Mouse (Mus musculus) embryonic facial prominence, embryonic 12.5 days (tissue): ENCODE measurements around the gene Atxn3. TPM values are rescaled to one million over a fixed set of nuclear protein-coding genes. Genes with fewer than 3 reads are reported as not detected.

Experiments
- ATAC-seq: fragments of 200-750 bp; cut with Nextera tagmentation; 2 replicates; pipeline ENCODE4 v1.8.0; 2017; ENCODE audit not compliant: insufficient number of reproducible peaks, insufficient read depth, low FRiP score, low TSS enrichment
- H3K27ac ChIP-seq: fragments of 300-500 bp; sonication (generic); 2 replicates; pipeline ENCODE4 v1.5.1; 2016; ENCODE audit warnings: mild to moderate bottlenecking
- H3K27me3 ChIP-seq: fragments of 300-500 bp; sonication (generic); 2 replicates; pipeline ENCODE4 v1.6.1; 2016; ENCODE audit warnings: mild to moderate bottlenecking, moderate library complexity
- H3K36me3 ChIP-seq: fragments of 300-500 bp; sonication (generic); 2 replicates; pipeline ENCODE4 v1.6.1; 2016; ENCODE audit warnings: mild to moderate bottlenecking
- H3K4me1 ChIP-seq: fragments of 300-500 bp; sonication (generic); 2 replicates; pipeline ENCODE4 v1.6.1; 2016
- H3K4me2 ChIP-seq: fragments of 300-500 bp; sonication (generic); replicated peaks from 2 replicates; pipeline ENCODE4 v1.6.1; 2016; ENCODE audit warnings: mild to moderate bottlenecking, moderate library complexity
- H3K4me3 ChIP-seq: fragments of 300-500 bp; sonication (generic); 2 replicates; pipeline ENCODE4 v1.5.1; 2016; ENCODE audit warnings: mild to moderate bottlenecking
- H3K9ac ChIP-seq: fragments of 300-500 bp; sonication (generic); 2 replicates; pipeline ENCODE4 v1.6.1; 2016; ENCODE audit warnings: mild to moderate bottlenecking, moderate library complexity
- H3K9me3 ChIP-seq: fragments of 300-500 bp; sonication (generic); 2 replicates; pipeline ENCODE4 v1.6.1; 2016; ENCODE audit warnings: mild to moderate bottlenecking, moderate library complexity
- WGBS: fragments of 180-500 bp; shearing (Covaris S2); methylation state at CpG from one replicate; pipeline ENCODE4 v1.1.7; 2016; 5-methylcytosine and 5-hydroxymethylcytosine counted together
- polyA plus RNA-seq: library from polyadenylated mRNA; unstranded; fragments of >200 nt; fragmentation: Nextera tagmentation; extraction: Ambion mirVana; gene quantifications from 2 replicates; pipeline ENCODE4 v1.2.1, GENCODE M21; 2016

Gene Atxn3
- polyA plus RNA-seq, 1 experiment from 2014 or later = 11.2 TPM

- H3K27ac ChIP-seq = no peak overlapping the region
- no peaks in the 10 kb centered on the region for H3K4me1 ChIP-seq
- 87% methylated on average over 12 of the region's 12 CpGs for WGBS
- peaks cover 23% of the 10 kb centered on the region for H3K36me3 ChIP-seq
- H3K27me3 ChIP-seq = no peaks in the 10 kb centered on the region
- H3K4me3 ChIP-seq = no peak overlapping the region
- H3K9ac ChIP-seq = no peak overlapping the region
- H3K9me3 ChIP-seq = peaks cover 3% of the 10 kb centered on the region; the same call in 1 of the 2 replicates
- no peak overlapping the region for H3K4me2 ChIP-seq
- ATAC-seq = no peak
Observed at GRCm38 (mm10) chr12:101905817-101906216, 52.2 kb downstream of the Atxn3 start.

DNA sequence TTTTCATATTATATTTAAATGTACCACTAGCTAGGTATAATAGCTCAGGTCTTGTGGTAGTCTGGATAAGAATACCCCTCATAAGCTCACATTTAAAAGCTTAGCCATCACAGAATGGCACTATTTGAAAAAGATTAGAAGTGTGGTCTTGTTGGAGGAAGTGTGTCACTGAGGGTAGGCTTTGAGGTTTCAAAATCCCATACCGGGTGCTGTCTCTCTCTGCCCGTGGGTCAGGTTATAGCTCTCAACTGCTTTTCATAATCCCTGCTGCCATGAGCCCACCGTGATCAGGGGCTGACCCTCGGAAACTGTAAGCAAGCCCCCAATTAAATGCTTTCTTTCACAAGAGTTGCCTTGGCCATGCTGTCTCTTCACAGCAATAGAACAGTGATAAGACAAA lies 53.1 kb downstream of the Atxn3 start:
- WGBS = 88% methylated on average over 4 of the region's 4 CpGs
- H3K36me3 ChIP-seq = peaks cover 23% of the 10 kb centered on the region
- H3K27me3 ChIP-seq = no peaks in the 10 kb centered on the region
- H3K9ac ChIP-seq = no peak overlapping the region
- ATAC-seq = no peak
- H3K9me3 ChIP-seq = peaks cover 3% of the 10 kb centered on the region; the same call in 1 of the 2 replicates
- H3K27ac ChIP-seq = no peak overlapping the region
- H3K4me2 ChIP-seq = no peak overlapping the region
- H3K4me3 ChIP-seq = no peak overlapping the region
- H3K4me1 ChIP-seq = no peaks in the 10 kb centered on the region

- Histone ChIP-seq H3K4me3 (no peak overlapping the region), H3K9me3 (peaks cover 3% of the 10 kb centered on the region; the same call in 1 of the 2 replicates), H3K4me1 (no peaks in the 10 kb centered on the region), H3K36me3 (peaks cover 21% of the 10 kb centered on the region), H3K27ac (no peak overlapping the region), H3K4me2 (no peak overlapping the region), H3K9ac (no peak overlapping the region), H3K27me3 (no peaks in the 10 kb centered on the region)
- no peak for ATAC-seq
- WGBS = 89% methylated on average over 3 of the region's 3 CpGs
Observed at GRCm38 (mm10) chr12:101904170-101904569, 53.9 kb downstream of the Atxn3 start.

DNA sequence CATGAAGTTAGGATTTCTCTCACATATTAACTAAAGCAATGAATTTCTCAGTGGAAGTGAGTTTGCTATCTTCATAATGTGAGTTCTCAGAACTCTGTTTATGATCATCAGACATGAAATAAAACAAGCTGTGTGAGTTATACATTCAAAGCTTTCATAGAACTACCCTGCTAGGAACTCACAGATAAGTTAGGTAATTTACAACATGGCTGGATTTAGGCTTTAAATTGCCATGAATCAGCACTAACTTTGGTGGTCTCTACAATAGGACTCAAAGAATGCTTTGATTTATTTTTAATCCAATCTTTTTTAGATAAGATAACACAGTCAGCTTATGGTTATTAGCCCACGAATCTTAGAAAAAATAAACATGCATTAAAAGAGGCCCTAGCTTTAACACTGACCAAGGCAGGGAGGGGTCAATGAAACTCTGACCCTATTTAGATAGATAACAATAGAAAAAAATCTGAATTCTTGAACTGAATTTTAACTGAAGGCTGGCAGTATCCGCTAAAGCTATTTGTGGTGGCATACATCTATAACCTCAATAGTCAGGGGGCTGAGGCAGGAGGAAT lies 58.3 kb downstream of the Atxn3 start:
- no peak for ATAC-seq
- H3K27me3 ChIP-seq = no peaks in the 10 kb centered on the region
- no peak overlapping the region for H3K4me2 ChIP-seq
- no peak overlapping the region for H3K9ac ChIP-seq
- no peaks in the 10 kb centered on the region for H3K9me3 ChIP-seq
- H3K4me1 ChIP-seq = no peaks in the 10 kb centered on the region
- no peak overlapping the region for H3K27ac ChIP-seq
- WGBS = 88% methylated on average over 2 of the region's 2 CpGs
- H3K4me3 ChIP-seq = no peak overlapping the region
- peaks cover 12% of the 10 kb centered on the region; the same call in 1 of the 2 replicates for H3K36me3 ChIP-seq

GRCm38 (mm10) chr12:101898966-101899365 lies 59.1 kb downstream of the Atxn3 start:
- 96% methylated on average over 8 of the region's 8 CpGs for WGBS
- H3K27me3 ChIP-seq = no peaks in the 10 kb centered on the region
- no peak overlapping the region for H3K27ac ChIP-seq
- no peaks in the 10 kb centered on the region for H3K9me3 ChIP-seq
- no peak overlapping the region for H3K4me3 ChIP-seq
- no peak for ATAC-seq
- no peak overlapping the region for H3K4me2 ChIP-seq
- no peaks in the 10 kb centered on the region for H3K4me1 ChIP-seq
- peaks cover 15% of the 10 kb centered on the region for H3K36me3 ChIP-seq
- H3K9ac ChIP-seq = no peak overlapping the region

DNA sequence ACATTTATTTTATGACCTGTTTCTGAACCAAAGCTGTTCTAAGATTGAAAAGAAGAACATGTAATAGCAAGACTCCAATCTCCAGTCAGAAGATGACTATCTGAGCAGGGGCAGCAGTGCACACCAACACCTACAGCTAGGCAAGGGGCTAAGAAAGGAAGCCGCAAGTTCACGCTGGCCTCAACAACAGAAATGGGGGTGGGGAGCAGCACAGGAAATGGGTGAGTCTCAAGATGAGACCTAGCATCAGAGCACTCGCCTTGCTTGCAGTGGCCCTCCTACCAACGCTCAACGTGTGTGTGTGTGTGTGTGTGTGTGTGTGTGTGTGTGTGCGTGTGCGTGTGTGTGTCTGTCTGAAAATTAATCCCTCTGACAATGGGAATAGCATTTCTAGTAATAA lies 60.9 kb downstream of the Atxn3 start:
- no peaks in the 10 kb centered on the region for H3K9me3 ChIP-seq
- H3K4me1 ChIP-seq = no peaks in the 10 kb centered on the region
- no peak overlapping the region for H3K4me3 ChIP-seq
- H3K4me2 ChIP-seq = no peak overlapping the region
- peaks cover 21% of the 10 kb centered on the region for H3K36me3 ChIP-seq
- H3K27ac ChIP-seq = no peak overlapping the region
- H3K9ac ChIP-seq = no peak overlapping the region
- 84% methylated on average over 7 of the region's 7 CpGs for WGBS
- H3K27me3 ChIP-seq = no peaks in the 10 kb centered on the region
- ATAC-seq = no peak

DNA sequence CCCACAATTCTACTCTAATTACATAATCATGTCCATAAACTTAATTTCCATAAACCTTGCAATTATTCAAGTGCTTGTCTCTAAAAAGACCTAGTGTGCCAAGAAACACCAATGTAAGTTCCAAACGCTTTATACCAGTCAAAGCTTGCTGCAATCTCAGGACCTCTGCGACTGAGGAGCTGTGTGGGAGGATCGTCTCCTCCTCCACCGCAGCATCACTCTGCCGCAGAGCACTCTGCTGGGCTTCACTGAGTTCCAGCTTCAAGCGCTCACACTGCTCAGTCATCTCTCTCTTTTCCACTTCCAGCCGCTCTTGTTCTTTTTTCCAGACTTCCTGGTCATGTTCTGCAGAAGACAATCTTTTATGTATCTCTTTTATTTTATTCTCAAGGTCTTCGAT lies 64.8 kb downstream of the Atxn3 start:
- no peak for ATAC-seq
- peaks cover 31% of the 10 kb centered on the region for H3K36me3 ChIP-seq
- 87% methylated on average over 8 of the region's 8 CpGs for WGBS

DNA sequence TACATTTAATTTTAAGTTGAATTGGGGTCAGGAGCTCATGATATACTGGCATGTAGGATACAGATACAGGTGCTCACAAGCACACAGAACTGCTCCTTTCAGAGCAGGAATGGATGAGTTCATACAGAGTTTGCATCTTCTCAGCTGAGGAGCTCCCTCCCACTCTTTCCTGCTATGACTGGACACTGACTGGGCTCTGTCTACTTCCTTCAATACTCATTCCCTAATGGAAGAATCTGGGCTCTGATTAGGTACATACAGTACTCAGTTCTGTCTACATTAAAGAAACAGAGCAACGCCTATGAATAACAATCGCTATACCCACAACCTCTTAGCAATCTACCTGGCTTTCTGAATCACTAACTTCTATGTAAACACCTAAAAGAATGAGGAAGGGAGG lies 65.2 kb downstream of the Atxn3 start:
- peaks cover 31% of the 10 kb centered on the region for H3K36me3 ChIP-seq

More for the DNA sequence above, 64.8 kb downstream of the Atxn3 start:
- Histone ChIP-seq H3K9me3 (no peaks in the 10 kb centered on the region), H3K27me3 (no peaks in the 10 kb centered on the region), H3K4me2 (no peak overlapping the region), H3K4me1 (no peaks in the 10 kb centered on the region), H3K27ac (no peak overlapping the region), H3K4me3 (no peak overlapping the region), H3K9ac (no peak overlapping the region)

GRCm38 (mm10) chr12:101891066-101891465 lies 67.0 kb downstream of the Atxn3 start:
- no peak overlapping the region for H3K9ac ChIP-seq
- WGBS = 90% methylated on average over 5 of the region's 5 CpGs
- no peak overlapping the region for H3K4me2 ChIP-seq
- no peak overlapping the region for H3K4me3 ChIP-seq
- no peaks in the 10 kb centered on the region for H3K9me3 ChIP-seq
- no peak overlapping the region for H3K27ac ChIP-seq
- H3K36me3 ChIP-seq = peaks cover 39% of the 10 kb centered on the region
- ATAC-seq = no peak
- no peaks in the 10 kb centered on the region for H3K27me3 ChIP-seq
- H3K4me1 ChIP-seq = no peaks in the 10 kb centered on the region

More for the DNA sequence above, 65.2 kb downstream of the Atxn3 start:
- Histone ChIP-seq H3K27me3 (no peaks in the 10 kb centered on the region), H3K4me3 (no peak overlapping the region), H3K27ac (no peak overlapping the region), H3K4me1 (no peaks in the 10 kb centered on the region), H3K9me3 (no peaks in the 10 kb centered on the region), H3K4me2 (no peak overlapping the region), H3K9ac (no peak overlapping the region)
- 91% methylated on average over 2 of the region's 2 CpGs for WGBS
- no peak for ATAC-seq

GRCm38 (mm10) chr12:101889351-101889750 lies 68.7 kb downstream of the Atxn3 start:
- whole genome bisulfite sequencing = 97% methylated on average over 3 of the region's 3 CpGs
- H3K27ac ChIP-seq = no peak overlapping the region
- H3K27me3 ChIP-seq = no peaks in the 10 kb centered on the region
- no peak for ATAC-seq
- no peaks in the 10 kb centered on the region for H3K9me3 ChIP-seq
- H3K4me3 ChIP-seq = no peak overlapping the region
- H3K4me1 ChIP-seq = no peaks in the 10 kb centered on the region
- H3K4me2 ChIP-seq = no peak overlapping the region
- H3K9ac ChIP-seq = no peak overlapping the region
- H3K36me3 ChIP-seq = peaks cover 50% of the 10 kb centered on the region

DNA sequence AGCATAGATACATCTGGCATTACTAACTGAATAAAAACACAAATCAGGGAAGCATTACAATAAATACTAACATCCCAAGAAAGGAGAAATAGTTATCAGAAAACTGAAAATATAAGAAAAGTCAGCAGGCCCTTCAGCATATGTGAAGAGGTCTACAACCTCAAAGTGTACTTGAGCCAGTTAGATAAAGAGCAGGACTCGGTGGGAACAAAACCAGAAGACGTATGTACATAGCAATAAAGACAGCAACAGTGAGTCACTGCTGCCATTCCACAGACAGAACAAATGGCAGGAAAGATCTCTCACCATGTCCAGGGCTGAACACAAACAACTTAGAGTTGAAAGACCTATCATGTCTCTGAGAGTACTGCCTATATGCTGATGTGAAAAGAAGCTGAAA lies 69.7 kb downstream of the Atxn3 start:
- ATAC-seq = no peak
- Histone ChIP-seq H3K4me2 (no peak overlapping the region), H3K4me3 (no peak overlapping the region), H3K9me3 (no peaks in the 10 kb centered on the region), H3K4me1 (no peaks in the 10 kb centered on the region), H3K27me3 (no peaks in the 10 kb centered on the region), H3K27ac (no peak overlapping the region), H3K36me3 (peaks cover 54% of the 10 kb centered on the region), H3K9ac (no peak overlapping the region)
- 90% methylated on average over 2 of the region's 2 CpGs for WGBS

GRCm38 (mm10) chr12:101884926-101885325 lies 73.1 kb downstream of the Atxn3 start:
- Histone ChIP-seq H3K27ac (no peak overlapping the region), H3K9me3 (no peaks in the 10 kb centered on the region), H3K36me3 (peaks cover 46% of the 10 kb centered on the region), H3K4me1 (no peaks in the 10 kb centered on the region), H3K9ac (no peak overlapping the region), H3K4me3 (no peak overlapping the region), H3K4me2 (no peak overlapping the region), H3K27me3 (no peaks in the 10 kb centered on the region)
- WGBS = 94% methylated on average over 7 of the region's 7 CpGs
- no peak for ATAC-seq
